Mouse (Mus musculus) CH12.LX (cell line): ENCODE measurements around the gene Dscaml1. TPM values are rescaled to one million over a fixed set of nuclear protein-coding genes. Genes with fewer than 3 reads are reported as not detected.

Experiments used
- DNase-seq: peaks from one replicate; pipeline ENCODE4 v3.0.0-alpha.2; 2013; ENCODE audit errors: extremely low read depth
- H3K27ac ChIP-seq: 2 replicates; pipeline ENCODE4 v1.5.1; 2012; ENCODE audit warnings: low read depth, mild to moderate bottlenecking, control low read depth, moderate library complexity; ENCODE audit not compliant: insufficient read depth
- H3K27me3 ChIP-seq: replicated peaks from 2 replicates; pipeline ENCODE3; 2012; ENCODE audit warnings: inconsistent platforms
- H3K36me3 ChIP-seq, 2 experiments: replicated peaks in 1 of 2; 2 replicates each; pipeline versions ENCODE3 to v1.6.1; 2012; ENCODE audit warnings: inconsistent platforms in 1 of 2, low read length in 1 of 2, mild to moderate bottlenecking in 1 of 2, mixed read lengths in 1 of 2, moderate library complexity in 1 of 2; ENCODE audit not compliant: control insufficient read depth in 1 of 2, insufficient read depth in 1 of 2
- H3K4me1 ChIP-seq, 2 experiments: 2 replicates each; pipeline ENCODE4 v1.6.1; 2012; ENCODE audit warnings: inconsistent platforms in 1 of 2, moderate library complexity in 1 of 2; ENCODE audit not compliant: insufficient read depth in 2 of 2, control insufficient read depth in 1 of 2
- H3K4me2 ChIP-seq: 2 replicates; pipeline ENCODE4 v1.6.1; 2012; ENCODE audit warnings: low read depth, mild to moderate bottlenecking, control low read depth; ENCODE audit not compliant: poor library complexity, insufficient read depth, severe bottlenecking
- H3K4me3 ChIP-seq, 3 experiments: fragments of 150-350 bp in 1 of 3; sonication (generic) in 1 of 3; replicated peaks in 1 of 3; 2 replicates each; pipeline versions ENCODE3 to v1.5.1; 2011 to 2012; ENCODE audit warnings: low read depth in 2 of 3, low read length in 2 of 3, mild to moderate bottlenecking in 2 of 3, moderate library complexity in 2 of 3, control low read depth in 1 of 3, improper control_type of control experiment in 1 of 3, inconsistent platforms in 1 of 3, mixed read lengths in 1 of 3; ENCODE audit not compliant: poor library complexity in 1 of 3
- H3K79me2 ChIP-seq: replicated peaks from 2 replicates; pipeline ENCODE4 v1.6.1; 2012; ENCODE audit warnings: mild to moderate bottlenecking, moderate library complexity; ENCODE audit not compliant: control insufficient read depth, poor library complexity, insufficient read depth, severe bottlenecking; ENCODE audit errors: extremely low read depth
- H3K9ac ChIP-seq: 2 replicates; pipeline ENCODE4 v1.6.1; 2012; ENCODE audit warnings: low read depth, mild to moderate bottlenecking, control low read depth, moderate library complexity; ENCODE audit not compliant: insufficient read depth
- H3K9me3 ChIP-seq: replicated peaks from 2 replicates; pipeline ENCODE3; 2012; ENCODE audit warnings: low read length, inconsistent platforms, mixed read lengths
- BHLHE40 ChIP-seq: IDR thresholded peaks from 2 replicates; pipeline ENCODE4 v1.6.1; 2011; ENCODE audit warnings: mild to moderate bottlenecking, low read depth, low read length, improper control_type of control experiment
- CHD2 ChIP-seq: IDR thresholded peaks from 2 replicates; pipeline ENCODE4 v1.6.1; 2011; ENCODE audit warnings: low read length, improper control_type of control experiment
- CTCF ChIP-seq, 2 experiments: IDR thresholded peaks in 1 of 2; conservative IDR thresholded peaks in 1 of 2; 2 replicates each; pipeline ENCODE4 v1.5.1; 2011 to 2012; ENCODE audit warnings: low read depth in 2 of 2, low read length in 2 of 2, improper control_type of control experiment in 1 of 2, inconsistent platforms in 1 of 2, mild to moderate bottlenecking in 1 of 2, moderate library complexity in 1 of 2
- HCFC1 ChIP-seq: IDR thresholded peaks from 2 replicates; pipeline ENCODE4 v1.6.1; 2012; ENCODE audit warnings: low read depth, mild to moderate bottlenecking, inconsistent platforms, low read length, improper control_type of control experiment
- IRF4 ChIP-seq: IDR thresholded peaks from 2 replicates; pipeline ENCODE4 v1.6.1; 2014; ENCODE audit warnings: low read depth, mild to moderate bottlenecking, inconsistent platforms, low read length, improper control_type of control experiment
- JUN ChIP-seq: IDR thresholded peaks from 2 replicates; pipeline ENCODE4 v1.6.1; 2011; ENCODE audit warnings: low read depth, mild to moderate bottlenecking, low read length, improper control_type of control experiment, moderate library complexity; ENCODE audit not compliant: insufficient read depth
- JUND ChIP-seq: conservative IDR thresholded peaks from 2 replicates; pipeline ENCODE4 v1.6.1; 2011; ENCODE audit warnings: low read depth, low read length, improper control_type of control experiment
- KAT2A ChIP-seq: IDR thresholded peaks from 2 replicates; pipeline ENCODE4 v1.6.1; 2012; ENCODE audit warnings: low read length, improper control_type of control experiment, inconsistent platforms; ENCODE audit not compliant: insufficient replicate concordance
- MAX ChIP-seq: IDR thresholded peaks from 2 replicates; pipeline ENCODE4 v1.6.1; 2011; ENCODE audit warnings: low read length, improper control_type of control experiment
- MAZ ChIP-seq: IDR thresholded peaks from 2 replicates; pipeline ENCODE4 v1.6.1; 2012; ENCODE audit warnings: low read depth, mild to moderate bottlenecking, inconsistent platforms, low read length, improper control_type of control experiment, moderate library complexity
- MEF2A ChIP-seq: IDR thresholded peaks from 2 replicates; pipeline ENCODE4 v1.6.1; 2014; ENCODE audit warnings: low read depth, mild to moderate bottlenecking, inconsistent platforms, low read length, improper control_type of control experiment, borderline replicate concordance
- MYC ChIP-seq: IDR thresholded peaks from 2 replicates; pipeline ENCODE4 v1.6.1; 2011; ENCODE audit warnings: low read depth, mild to moderate bottlenecking, improper control_type of control experiment, low read length
- NELFE ChIP-seq: IDR thresholded peaks from 2 replicates; pipeline ENCODE4 v1.6.1; 2011; ENCODE audit warnings: low read depth, low read length, improper control_type of control experiment
- NRF1 ChIP-seq: IDR thresholded peaks from 2 replicates; pipeline ENCODE4 v1.6.1; 2014; ENCODE audit warnings: low read depth, mild to moderate bottlenecking, inconsistent platforms, low read length, improper control_type of control experiment, moderate library complexity
- PAX5 ChIP-seq: IDR thresholded peaks from 2 replicates; pipeline ENCODE4 v1.6.1; 2012; ENCODE audit warnings: low read length, inconsistent platforms, mixed read lengths
- RCOR1 ChIP-seq: conservative IDR thresholded peaks from 2 replicates; pipeline ENCODE4 v1.6.1; 2012; ENCODE audit warnings: low read depth, mild to moderate bottlenecking, inconsistent platforms, low read length, improper control_type of control experiment
- SIN3A ChIP-seq: IDR thresholded peaks from 2 replicates; pipeline ENCODE4 v1.6.1; 2012; ENCODE audit warnings: low read length, improper control_type of control experiment, inconsistent platforms
- SMC3 ChIP-seq: IDR thresholded peaks from 2 replicates; pipeline ENCODE4 v1.6.1; 2011; ENCODE audit warnings: low read depth, low read length, improper control_type of control experiment
- TCF12 ChIP-seq: IDR thresholded peaks from 2 replicates; pipeline ENCODE4 v1.6.1; 2014; ENCODE audit warnings: low read depth, mild to moderate bottlenecking, inconsistent platforms, low read length, improper control_type of control experiment
- UBTF ChIP-seq: IDR thresholded peaks from 2 replicates; pipeline ENCODE4 v1.6.1; 2012; ENCODE audit warnings: low read depth, mild to moderate bottlenecking, inconsistent platforms, low read length, improper control_type of control experiment, moderate library complexity
- USF1 ChIP-seq: IDR thresholded peaks from 2 replicates; pipeline ENCODE4 v1.6.1; 2014; ENCODE audit warnings: low read depth, mild to moderate bottlenecking, inconsistent platforms, low read length, improper control_type of control experiment
- USF2 ChIP-seq: conservative IDR thresholded peaks from 2 replicates; pipeline ENCODE4 v1.6.1; 2011; ENCODE audit warnings: low read depth, low read length, improper control_type of control experiment
- ZNF384 ChIP-seq: IDR thresholded peaks from 2 replicates; pipeline ENCODE4 v1.6.1; 2012; ENCODE audit warnings: low read depth, low read length, improper control_type of control experiment, inconsistent platforms
- dilution Hi-C: fragments of 300-500 bp; cut with MboI; formaldehyde crosslinking; loops from 2 replicates; pipeline ENCODE4 v1.14.3; 2020; ENCODE audit warnings: low sequenced_read_pairs; ENCODE audit not compliant: extremely low pct_unique_long_range_greater_than_20kb, extremely low pct_ligation_motif_present
- in situ Hi-C: fragments of 300-500 bp; cut with MboI; formaldehyde crosslinking; loops from 3 replicates; pipeline ENCODE4 v1.14.3; 2019; ENCODE audit warnings: low sequenced_read_pairs, low pct_ligation_motif_present, low pct_unique_long_range_greater_than_20kb, mixed read lengths
- polyA plus RNA-seq: library from polyadenylated mRNA; unstranded; fragments of >175 nt; gene quantifications from 2 replicates; pipeline ENCODE4 v1.2.1, GENCODE M21; 2012; ENCODE audit warnings: low read depth; ENCODE audit not compliant: insufficient read length
- total RNA-seq, 2 experiments: library from RNA; depleted of rRNA; stranded (reverse); fragments of 300-350 nt in 1 of 2; fragments of >200 nt in 1 of 2; gene quantifications; 2 replicates each; pipeline ENCODE4 v1.2.3; 2012 to 2014

Gene Dscaml1
- total and polyA plus RNA-seq, 3 experiments, result not detected

DNA sequence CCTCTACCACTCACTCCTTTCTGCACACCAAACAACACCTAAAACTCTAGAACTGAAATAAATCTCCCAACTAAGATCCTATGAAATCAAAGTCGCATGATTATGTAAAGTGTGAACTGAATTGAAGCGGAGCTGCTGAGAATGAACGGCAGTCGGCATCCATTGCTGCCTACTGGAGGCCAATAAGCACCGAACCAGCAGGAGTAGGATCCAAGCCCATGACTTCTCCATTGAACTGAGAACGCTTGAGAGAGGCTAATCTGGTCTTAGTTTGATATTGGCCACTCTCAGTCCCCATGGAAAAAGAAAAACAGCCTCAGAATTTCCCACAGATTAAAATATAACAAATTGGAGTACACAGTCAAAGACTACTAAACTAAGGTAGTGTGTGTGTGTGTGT, 42.5 kb upstream of the Dscaml1 start:
- TF ChIP-seq ZNF384, result no peak
- no peak for TF ChIP-seq MAX
- no peak for TF ChIP-seq MAZ
- no peak for TF ChIP-seq BHLHE40
- no peak for TF ChIP-seq SIN3A
- no peak for TF ChIP-seq USF2
- peaks cover 0 to 2% of the 10 kb centered on the region in 2 experiments; a peak in 2 of 4 replicates for H3K4me1 ChIP-seq
- no peak overlapping the region for H3K9ac ChIP-seq
- dilution Hi-C loops, result no loop called here
- no peak overlapping the region for H3K4me2 ChIP-seq
- DNase-seq, result no peak
- H3K4me3 ChIP-seq, result no peak overlapping the region
- H3K36me3 ChIP-seq, result no peaks in the 10 kb centered on the region
- no peaks in the 10 kb centered on the region for H3K79me2 ChIP-seq
- H3K27ac ChIP-seq, result no peak overlapping the region
- in situ Hi-C loops, result loop anchor here (25.0 kb wide), 1 partner anchor 372 kb away; the partner anchor contains the start of gene Cd3e
- peaks cover 42% of the 10 kb centered on the region for H3K27me3 ChIP-seq
- H3K9me3 ChIP-seq, result no peaks in the 10 kb centered on the region

DNA sequence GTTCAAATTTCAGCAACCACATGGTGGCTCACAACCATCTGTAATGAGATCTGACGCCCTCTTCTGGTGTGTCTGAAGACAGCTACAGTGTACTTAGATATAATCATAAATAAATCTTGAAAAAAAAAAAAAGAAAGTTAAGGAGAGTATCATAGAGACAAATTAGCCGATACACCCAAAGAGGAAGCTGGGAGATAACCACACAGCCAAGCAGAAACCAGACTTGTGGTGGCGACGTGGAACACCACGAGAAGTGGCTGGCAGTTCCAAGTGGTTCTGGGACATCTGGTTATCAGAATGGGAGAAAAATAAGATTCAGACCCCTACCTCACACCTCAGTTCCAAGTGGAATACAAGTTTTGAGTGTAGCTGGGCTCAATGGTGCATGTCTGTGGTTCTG, 39.7 kb upstream of the Dscaml1 start:
- H3K79me2 ChIP-seq, result no peaks in the 10 kb centered on the region
- no peak overlapping the region for H3K27ac ChIP-seq
- in situ Hi-C loops, result loop anchor here (5.0 to 25.0 kb wide), 2 partner anchors 164 to 374 kb away; partner anchors contain the start of gene Cd3e
- no peak overlapping the region for H3K4me2 ChIP-seq
- TF ChIP-seq IRF4 (no peak), JUND (no peak), RCOR1 (no peak), MEF2A (no peak)
- TF ChIP-seq, all 38 proteins: peak for 0
- Histone ChIP-seq H3K9ac (no peak overlapping the region), H3K4me1 (peaks cover 0 to 6% of the 10 kb centered on the region in 2 experiments; a peak in 2 of 4 replicates), H3K36me3 (no peaks in the 10 kb centered on the region), H3K9me3 (no peaks in the 10 kb centered on the region), H3K4me3 (no peak overlapping the region), H3K27me3 (peaks cover 16% of the 10 kb centered on the region)
- dilution Hi-C loops, result no loop called here
- no peak for DNase-seq

DNA sequence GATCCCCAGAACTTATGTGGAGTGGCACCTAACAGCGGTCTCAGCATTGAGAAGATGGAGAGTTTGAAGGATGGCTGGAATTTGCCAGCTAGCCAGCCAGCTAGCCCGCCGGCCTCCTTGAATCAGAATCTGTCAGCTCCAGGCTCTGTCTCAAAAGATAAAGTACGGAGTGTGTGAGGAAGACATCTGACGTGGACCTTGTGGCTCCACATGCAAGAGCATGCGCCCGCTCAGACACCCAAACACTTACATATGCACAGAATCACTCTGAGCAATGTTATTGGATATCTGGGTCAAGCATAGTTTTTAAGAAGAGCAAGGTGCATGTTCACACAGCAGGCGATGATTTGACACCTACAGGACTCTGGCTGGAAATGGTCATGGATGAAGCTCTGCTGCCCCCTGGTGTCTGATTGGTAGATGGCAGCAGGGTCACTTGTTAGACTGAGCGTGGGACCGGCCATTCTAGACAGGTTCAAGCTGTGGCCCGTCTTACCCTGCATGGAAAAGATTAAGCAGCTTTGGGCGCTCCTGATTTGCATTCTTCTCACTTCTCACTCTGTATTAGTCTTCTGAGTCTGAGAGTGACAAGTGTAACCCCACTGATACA, 37.9 kb upstream of the Dscaml1 start:
- DNase-seq, result peak; percentile 87
- no peak overlapping the region for H3K4me3 ChIP-seq
- H3K4me2 ChIP-seq, result no peak overlapping the region
- H3K9me3 ChIP-seq, result no peaks in the 10 kb centered on the region
- no peaks in the 10 kb centered on the region for H3K36me3 ChIP-seq
- no peak overlapping the region for H3K9ac ChIP-seq
- peaks cover 0 to 6% of the 10 kb centered on the region in 2 experiments; a peak in 3 of 4 replicates for H3K4me1 ChIP-seq
- H3K27me3 ChIP-seq, result peaks cover 4% of the 10 kb centered on the region
- H3K79me2 ChIP-seq, result no peaks in the 10 kb centered on the region
- in situ Hi-C loops (loop anchor here (5.0 to 25.0 kb wide), 2 partner anchors 166 to 376 kb away; partner anchors contain the start of gene Cd3e), dilution Hi-C loops (no loop called here)
- H3K27ac ChIP-seq, result no peak overlapping the region
- TF ChIP-seq MAZ, result no peak
- no peak for TF ChIP-seq SIN3A
- no peak for TF ChIP-seq UBTF
- TF ChIP-seq NRF1, result 0 out of 2 replicates have a peak, but pooled peaks have one; percentile 38
- 0 out of 2 replicates have a peak, but pooled peaks have one; percentile 12 for TF ChIP-seq BHLHE40
- no peak for TF ChIP-seq CHD2
- TF ChIP-seq MEF2A, result no peak
- no peak for TF ChIP-seq USF2
- no peak for TF ChIP-seq USF1
- peak; percentile 6; the same call in 1 of the 2 replicates for TF ChIP-seq JUN
- TF ChIP-seq SMC3, result peak; percentile 100
- TF ChIP-seq KAT2A, result no peak
- TF ChIP-seq HCFC1, result no peak; the same call in 1 of the 2 replicates
- TF ChIP-seq TCF12, result peak; percentile 42
- TF ChIP-seq NELFE, result peak; percentile 59; the same call in 1 of the 2 replicates
- peak; percentile 47; the same call in 1 of the 2 replicates for TF ChIP-seq MYC
- peak; percentile 77 for TF ChIP-seq MAX
- TF ChIP-seq PAX5, result no peak
- peak; percentile 95 to 98 for TF ChIP-seq CTCF (conservative IDR thresholded peaks at IDR 0.05 in 1 of 2, IDR thresholded peaks at IDR 0.05 in 1 of 2; ENCODE audit: low read depth in 2 of 2, low read length in 2 of 2)
